Mouse (Mus musculus) liver, adult 2 months (tissue): ENCODE measurements at regions not wholly inside any gene's neighbourhood (a gene's known extent, or its start where the extent isn't known, plus 50 kb on each side); places are given as distances from the start of the nearest gene placed in this dataset.

ENCODE experiments used
- CTCF ChIP-seq: fragments of 200-500 bp; IDR thresholded peaks from 2 replicates; pipeline ENCODE4 v1.5.1; 2011; ENCODE audit warnings: low read depth, low read length, control low read depth
- POLR2A ChIP-seq: fragments of 200-500 bp; IDR thresholded peaks from 2 replicates; pipeline ENCODE4 v1.6.1; 2011; ENCODE audit warnings: low read length, control low read depth; ENCODE audit not compliant: insufficient read depth; ENCODE audit errors: extremely low read depth

DNA sequence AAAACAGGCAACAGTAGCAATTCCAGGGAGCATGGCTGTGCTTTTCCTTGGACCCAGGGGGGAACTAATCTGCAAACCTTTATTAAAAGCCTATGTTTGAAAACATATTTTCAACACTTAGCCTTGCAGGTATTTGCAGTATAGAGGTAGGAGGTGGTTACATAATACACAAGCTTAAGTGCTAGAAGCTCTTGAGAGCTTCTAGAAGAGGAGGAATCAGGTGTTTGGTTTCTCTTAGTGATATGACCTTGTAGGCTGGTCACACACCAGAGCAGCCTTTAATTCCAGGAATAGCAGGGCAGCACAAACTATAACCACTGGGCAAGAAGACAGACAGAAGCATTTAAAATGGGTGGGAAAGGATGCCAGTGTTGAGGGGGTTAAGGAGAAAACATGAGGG lies 201.7 kb upstream of the Nt5c1b start:
- TF ChIP-seq CTCF (no peak), POLR2A (no peak)
